Comparison of ENCODE assay signal across 14 mouse cellular contexts in genomic region chr16:97593816-97594509, GRCm38 (mm10). TPM values are rescaled to one million over a fixed set of nuclear protein-coding genes. Genes with fewer than 3 reads are reported as not detected.
A peak's percentile ranks its signal among the peaks of the same experiment; 100 is the strongest.
DNase-seq lines count a peak whose midpoint lies in the region; ATAC-seq and TF ChIP-seq lines count a peak whose summit lies in the region.
"Had no signal": no experiment of that assay in that cellular context is flagged by ENCODE, and none has a peak within 500 bp of the region (broad histone marks: within the 10 kb centered on the region; RNA-seq: fewer than 3 reads in every experiment).

No protein-coding gene starts in this region.

- no peak overlapping the region for H3K4me3 ChIP-seq in kidney, postnatal 0 days (replicated peaks; ENCODE audit: low read depth, low read length)
- H3K4me3 ChIP-seq in lung, embryonic 14.5 days (ENCODE audit: low read depth, low read length) = no peak overlapping the region
- H3K4me3 ChIP-seq: embryonic facial prominence, embryonic 15.5 days; forebrain, embryonic 15.5 days; heart, embryonic 15.5 days; layer of hippocampus, adult 2 months had no signal

- no peaks in the 10 kb centered on the region for H3K27me3 ChIP-seq in kidney, postnatal 0 days (ENCODE audit: insufficient read depth, low read length)
- no peaks in the 10 kb centered on the region for H3K27me3 ChIP-seq in lung, embryonic 14.5 days (ENCODE audit: insufficient read depth, low read length)
- H3K27me3 ChIP-seq: embryonic facial prominence, embryonic 15.5 days; forebrain, embryonic 15.5 days; heart, embryonic 15.5 days had no signal

- H3K9me3 ChIP-seq in kidney, postnatal 0 days (replicated peaks; ENCODE audit: low read length) = no peaks in the 10 kb centered on the region
- H3K9me3 ChIP-seq in lung, embryonic 14.5 days (ENCODE audit: low read depth, low read length) = no peaks in the 10 kb centered on the region
- H3K9me3 ChIP-seq: embryonic facial prominence, embryonic 15.5 days; forebrain, embryonic 15.5 days; heart, embryonic 15.5 days had no signal

- H3K9ac ChIP-seq in kidney, postnatal 0 days (ENCODE audit: low read depth, low read length) = no peak overlapping the region
- H3K9ac ChIP-seq in lung, embryonic 14.5 days = no peak overlapping the region
- H3K9ac ChIP-seq: embryonic facial prominence, embryonic 15.5 days; forebrain, embryonic 15.5 days; heart, embryonic 15.5 days; hindbrain, embryonic 14.5 days had no signal

- H3K4me2 ChIP-seq in kidney, postnatal 0 days (ENCODE audit: low read length) = no peak overlapping the region
- H3K4me2 ChIP-seq in lung, embryonic 14.5 days = no peak overlapping the region
- H3K4me2 ChIP-seq: embryonic facial prominence, embryonic 15.5 days; forebrain, embryonic 15.5 days; heart, embryonic 15.5 days; hindbrain, embryonic 14.5 days had no signal

- H3K27ac ChIP-seq in kidney, postnatal 0 days = peak overlapping the region; percentile 74
- 0 out of 2 replicates have a peak overlapping the region, but pooled peaks have one; percentile 34 for H3K27ac ChIP-seq in lung, embryonic 14.5 days (ENCODE audit: low read depth)
- H3K27ac ChIP-seq: embryonic facial prominence, embryonic 15.5 days; forebrain, embryonic 15.5 days; heart, embryonic 15.5 days; hindbrain, embryonic 14.5 days; layer of hippocampus, adult 2 months had no signal

- WGBS in kidney, postnatal 0 days = 51% methylated on average over 4 of the region's 4 CpGs
- WGBS in lung, embryonic 14.5 days = 38% methylated on average over 4 of the region's 4 CpGs

- peak; percentile 82 for ATAC-seq in kidney, postnatal 0 days (replicated peaks; ENCODE audit: low FRiP score, low read depth)
- peak; percentile 60; the same call in 1 of the 2 replicates for ATAC-seq in lung, embryonic 14.5 days (ENCODE audit: insufficient read depth)
- no peak for ATAC-seq in cerebellum, adult (ENCODE audit: insufficient number of reproducible peaks, low FRiP score, low TSS enrichment)
- ATAC-seq: forebrain, embryonic 15.5 days had no signal

- H3K36me3 ChIP-seq in kidney, postnatal 0 days (ENCODE audit: insufficient read depth, low read length) = no peaks in the 10 kb centered on the region
- no peaks in the 10 kb centered on the region for H3K36me3 ChIP-seq in lung, embryonic 14.5 days (ENCODE audit: insufficient read depth)
- H3K36me3 ChIP-seq: embryonic facial prominence, embryonic 15.5 days; forebrain, embryonic 15.5 days; heart, embryonic 15.5 days had no signal

- H3K4me1 ChIP-seq in kidney, postnatal 0 days (replicated peaks; ENCODE audit: insufficient read depth, low read length) = 0 out of 2 replicates have a peak, but pooled peaks cover 5% of the 10 kb centered on the region
- no peaks in the 10 kb centered on the region for H3K4me1 ChIP-seq in lung, embryonic 14.5 days (ENCODE audit: insufficient read depth)
- H3K4me1 ChIP-seq: embryonic facial prominence, embryonic 15.5 days; forebrain, embryonic 15.5 days; heart, embryonic 15.5 days had no signal

- peak; percentile 10 for DNase-seq in Muller cell, postnatal 12 days (ENCODE audit: inconsistent ontology term)
- peak; percentile 28 to 39 for DNase-seq in adrenal gland, postnatal 36 days
- no peak for DNase-seq in kidney, postnatal 0 days (ENCODE audit: low spot score)
- peak; percentile 7 for DNase-seq in lung, embryonic 14.5 days
- DNase-seq in left cerebral cortex, adult 18-20 months (ENCODE audit: low spot score in 2 of 2) = no peak
- DNase-seq in spleen, adult 12 weeks (ENCODE audit: low spot score) = no peak
- no peak for DNase-seq in cerebellum, postnatal 4 days (ENCODE audit: low spot score in 2 of 2)

- no peak for TF ChIP-seq CTCF in kidney, postnatal 0 days (IDR thresholded peaks at IDR 0.05; ENCODE audit: low read depth)
- no peak for TF ChIP-seq CTCF in lung, embryonic 14.5 days (IDR thresholded peaks at IDR 0.05; ENCODE audit: low read depth)

RNA-seq across cellular contexts. Expression of gene Tmprss2, which starts 17.0 kb away (rescaled TPM):
- not detected for total RNA-seq in adrenal gland, postnatal 36 days (2021)
- polyA plus RNA-seq in kidney, postnatal 0 days (2015; fragmentation: Nextera tagmentation; extraction: Ambion mirVana) = 79.1 and 91.6 TPM in 2 replicates
- 6.4 and 7.4 TPM in 2 replicates for polyA plus RNA-seq in lung, embryonic 14.5 days (2014; fragmentation: Nextera tagmentation; extraction: Ambion mirVana)
- not detected for total RNA-seq in left cerebral cortex, adult 18-20 months (2021)
- total RNA-seq: gastrocnemius, postnatal 36 days; layer of hippocampus, adult 2 months had no signal
- polyA plus RNA-seq: forebrain, embryonic 15.5 days; hindbrain, embryonic 14.5 days had no signal

Comparison
In these comparisons a context has a peak if more than half of its experiments do, and no peak if none do; other contexts are left out.
1. DNase-seq: peak in Muller cell, postnatal 12 days (single experiment), adrenal gland, postnatal 36 days (2 of 2) and lung, embryonic 14.5 days (single experiment); none in kidney, postnatal 0 days (single experiment), left cerebral cortex, adult 18-20 months (0 of 2), spleen, adult 12 weeks (single experiment) and cerebellum, postnatal 4 days (0 of 2).